Mouse (Mus musculus) hindbrain, embryonic 13.5 days (tissue): ENCODE data around the gene Rflna. TPM values are rescaled to one million over a fixed set of nuclear protein-coding genes. Genes with fewer than 3 reads are reported as not detected.
A peak's percentile ranks its signal among the peaks of the same experiment; 100 is the strongest.

Source experiments
- ATAC-seq: fragments of 200-750 bp; cut with Nextera tagmentation; 2 replicates; pipeline ENCODE4 v1.8.0; 2017; ENCODE audit warnings: moderate TSS enrichment; ENCODE audit not compliant: low FRiP score
- H3K27ac ChIP-seq: fragments of 300-500 bp; sonication (generic); 2 replicates; pipeline ENCODE4 v1.5.1; 2015; ENCODE audit warnings: inconsistent platforms, mild to moderate bottlenecking, moderate library complexity
- H3K27me3 ChIP-seq: fragments of 300-500 bp; sonication (generic); 2 replicates; pipeline ENCODE4 v1.6.1; 2015; ENCODE audit warnings: mild to moderate bottlenecking, inconsistent platforms
- H3K36me3 ChIP-seq: fragments of 300-500 bp; sonication (generic); 2 replicates; pipeline ENCODE4 v1.6.1; 2015; ENCODE audit warnings: mild to moderate bottlenecking, inconsistent platforms
- H3K4me1 ChIP-seq: fragments of 300-500 bp; sonication (generic); replicated peaks from 2 replicates; pipeline ENCODE4 v1.6.1; 2015; ENCODE audit warnings: inconsistent platforms
- H3K4me2 ChIP-seq: fragments of 300-500 bp; sonication (generic); 2 replicates; pipeline ENCODE4 v1.6.1; 2015; ENCODE audit warnings: inconsistent platforms, mild to moderate bottlenecking, moderate library complexity
- H3K4me3 ChIP-seq: fragments of 300-500 bp; sonication (generic); 2 replicates; pipeline ENCODE4 v1.5.1; 2015; ENCODE audit warnings: mild to moderate bottlenecking, inconsistent platforms
- H3K9ac ChIP-seq: fragments of 300-500 bp; sonication (generic); 2 replicates; pipeline ENCODE4 v1.6.1; 2015; ENCODE audit warnings: mild to moderate bottlenecking, inconsistent platforms
- H3K9me3 ChIP-seq: fragments of 300-500 bp; sonication (generic); 2 replicates; pipeline ENCODE4 v1.6.1; 2016; ENCODE audit warnings: inconsistent platforms
- WGBS: fragments of 180-500 bp; shearing (Covaris S2); methylation state at CpG from one replicate; pipeline ENCODE4 v1.1.7; 2015; 5-methylcytosine and 5-hydroxymethylcytosine counted together
- polyA plus RNA-seq: library from polyadenylated mRNA; unstranded; fragments of >200 nt; fragmentation: Nextera tagmentation; extraction: Ambion mirVana; gene quantifications from 2 replicates; pipeline ENCODE4 v1.2.1, GENCODE M21; 2015

Rflna gene
- polyA plus RNA-seq, 1 experiment from 2014 or later, result 5.9 TPM

- WGBS, result 59% methylated on average over 5 of the region's 5 CpGs
- H3K27ac ChIP-seq, result peak overlapping the region; percentile 30; the same call in 1 of the 2 replicates
- no peak overlapping the region for H3K4me2 ChIP-seq
- peaks cover 85% of the 10 kb centered on the region for H3K36me3 ChIP-seq
- H3K9ac ChIP-seq, result no peak overlapping the region
- no peak overlapping the region for H3K4me3 ChIP-seq
- H3K27me3 ChIP-seq, result no peaks in the 10 kb centered on the region
- no peak for ATAC-seq
- H3K4me1 ChIP-seq, result peaks cover 37% of the 10 kb centered on the region
- no peaks in the 10 kb centered on the region for H3K9me3 ChIP-seq
These were observed 37.1 kb downstream of the Rflna start for GRCm38 (mm10) chr5:125040128-125040584.

- Histone ChIP-seq H3K4me2 (no peak overlapping the region), H3K4me3 (no peak overlapping the region), H3K27me3 (no peaks in the 10 kb centered on the region), H3K36me3 (peaks cover 82% of the 10 kb centered on the region), H3K4me1 (peaks cover 52% of the 10 kb centered on the region), H3K27ac (no peak overlapping the region; the same call in 1 of the 2 replicates), H3K9me3 (no peaks in the 10 kb centered on the region), H3K9ac (no peak overlapping the region)
- ATAC-seq, result no peak
- WGBS, result 87% methylated on average over 9 of the region's 9 CpGs
These were observed 38.6 kb downstream of the Rflna start for GRCm38 (mm10) chr5:125041578-125041977.

GRCm38 (mm10) chr5:125043448-125043847, 40.4 kb downstream of the Rflna start:
- Histone ChIP-seq H3K27me3 (no peaks in the 10 kb centered on the region), H3K4me1 (peaks cover 56% of the 10 kb centered on the region), H3K4me2 (no peak overlapping the region), H3K4me3 (no peak overlapping the region), H3K36me3 (peaks cover 82% of the 10 kb centered on the region), H3K9ac (no peak overlapping the region), H3K27ac (peak overlapping the region; percentile 35; the same call in 1 of the 2 replicates), H3K9me3 (no peaks in the 10 kb centered on the region)
- ATAC-seq, result no peak
- WGBS, result 74% methylated on average over 6 of the region's 6 CpGs

GRCm38 (mm10) chr5:125045202-125045601, 42.2 kb downstream of the Rflna start:
- no peaks in the 10 kb centered on the region for H3K27me3 ChIP-seq
- no peak overlapping the region for H3K4me3 ChIP-seq
- H3K4me1 ChIP-seq, result peaks cover 53% of the 10 kb centered on the region
- whole genome bisulfite sequencing, result 18% methylated on average over 5 of the region's 5 CpGs
- no peak overlapping the region for H3K9ac ChIP-seq
- no peak overlapping the region for H3K4me2 ChIP-seq
- peak overlapping the region; percentile 73 for H3K27ac ChIP-seq
- H3K9me3 ChIP-seq, result no peaks in the 10 kb centered on the region
- no peak for ATAC-seq
- H3K36me3 ChIP-seq, result peaks cover 82% of the 10 kb centered on the region

- no peak for ATAC-seq
- 62% methylated on average over 5 of the region's 5 CpGs for WGBS
- peaks cover 85% of the 10 kb centered on the region for H3K36me3 ChIP-seq
These were observed 43.4 kb downstream of the Rflna start for GRCm38 (mm10) chr5:125046436-125046835.

GRCm38 (mm10) chr5:125049481-125049880, 46.5 kb downstream of the Rflna start:
- 90% methylated on average over 4 of the region's 4 CpGs for WGBS
- Histone ChIP-seq H3K27me3 (no peaks in the 10 kb centered on the region), H3K4me3 (no peak overlapping the region), H3K4me1 (peaks cover 50% of the 10 kb centered on the region), H3K9me3 (no peaks in the 10 kb centered on the region), H3K27ac (no peak overlapping the region), H3K9ac (no peak overlapping the region), H3K36me3 (peaks cover 78% of the 10 kb centered on the region), H3K4me2 (no peak overlapping the region)
- no peak for ATAC-seq

More at GRCm38 (mm10) chr5:125046436-125046835, 43.4 kb downstream of the Rflna start:
- H3K27me3 ChIP-seq, result no peaks in the 10 kb centered on the region
- H3K4me1 ChIP-seq, result peaks cover 46% of the 10 kb centered on the region
- no peak overlapping the region for H3K9ac ChIP-seq
- H3K4me2 ChIP-seq, result no peak overlapping the region
- H3K27ac ChIP-seq, result no peak overlapping the region
- no peaks in the 10 kb centered on the region for H3K9me3 ChIP-seq
- no peak overlapping the region for H3K4me3 ChIP-seq

- Histone ChIP-seq H3K4me3 (no peak overlapping the region), H3K36me3 (peaks cover 64% of the 10 kb centered on the region), H3K4me2 (no peak overlapping the region), H3K9ac (no peak overlapping the region), H3K9me3 (no peaks in the 10 kb centered on the region), H3K4me1 (peaks cover 42% of the 10 kb centered on the region), H3K27me3 (no peaks in the 10 kb centered on the region), H3K27ac (peak overlapping the region; percentile 30; the same call in 1 of the 2 replicates)
- WGBS, result 82% methylated on average over 10 of the region's 10 CpGs
- ATAC-seq, result no peak
These were observed 49.2 kb downstream of the Rflna start for GRCm38 (mm10) chr5:125052237-125052602.

GRCm38 (mm10) chr5:125052603-125053488, 49.8 kb downstream of the Rflna start:
- no peak overlapping the region for H3K9ac ChIP-seq
- H3K4me2 ChIP-seq, result no peak overlapping the region
- H3K4me3 ChIP-seq, result no peak overlapping the region
- peaks cover 48% of the 10 kb centered on the region for H3K4me1 ChIP-seq
- no peak for ATAC-seq
- no peaks in the 10 kb centered on the region for H3K9me3 ChIP-seq
- H3K27ac ChIP-seq, result peak overlapping the region; percentile 35
- 75% methylated on average over 23 of the region's 23 CpGs for WGBS
- H3K27me3 ChIP-seq, result no peaks in the 10 kb centered on the region
- H3K36me3 ChIP-seq, result peaks cover 58% of the 10 kb centered on the region

GRCm38 (mm10) chr5:125053661-125054060, 50.6 kb downstream of the Rflna start:
- H3K27ac ChIP-seq, result no peak overlapping the region; the same call in 1 of the 2 replicates
- no peaks in the 10 kb centered on the region for H3K9me3 ChIP-seq
- peaks cover 50% of the 10 kb centered on the region for H3K36me3 ChIP-seq
- no peaks in the 10 kb centered on the region for H3K27me3 ChIP-seq
- no peak for ATAC-seq
- H3K4me3 ChIP-seq, result no peak overlapping the region
- H3K4me2 ChIP-seq, result no peak overlapping the region
- WGBS, result 80% methylated on average over 7 of the region's 7 CpGs
- H3K4me1 ChIP-seq, result peaks cover 57% of the 10 kb centered on the region
- peak overlapping the region; percentile 19; the same call in 1 of the 2 replicates for H3K9ac ChIP-seq

- WGBS, result 44% methylated on average over 8 of the region's 8 CpGs
- Histone ChIP-seq H3K36me3 (peaks cover 27% of the 10 kb centered on the region), H3K4me1 (peaks cover 79% of the 10 kb centered on the region), H3K27me3 (no peaks in the 10 kb centered on the region; the same call in 1 of the 2 replicates), H3K9me3 (no peaks in the 10 kb centered on the region), H3K9ac (no peak overlapping the region), H3K27ac (peak overlapping the region; percentile 81; the same call in 1 of the 2 replicates), H3K4me3 (no peak overlapping the region), H3K4me2 (peak overlapping the region; percentile 13; the same call in 1 of the 2 replicates)
- no peak for ATAC-seq
These were observed 52.9 kb downstream of the Rflna start for GRCm38 (mm10) chr5:125055901-125056300.

GRCm38 (mm10) chr5:125056331-125056695, 53.3 kb downstream of the Rflna start:
- Histone ChIP-seq H3K4me2 (peak overlapping the region; percentile 64), H3K27me3 (no peaks in the 10 kb centered on the region; the same call in 1 of the 2 replicates), H3K27ac (peak overlapping the region; percentile 81; the same call in 1 of the 2 replicates), H3K9ac (no peak overlapping the region), H3K4me1 (peaks cover 83% of the 10 kb centered on the region), H3K9me3 (no peaks in the 10 kb centered on the region), H3K36me3 (peaks cover 23% of the 10 kb centered on the region), H3K4me3 (no peak overlapping the region)
- WGBS, result 8% methylated on average over 6 of the region's 6 CpGs
- ATAC-seq, result no peak

- peaks cover 83% of the 10 kb centered on the region for H3K4me1 ChIP-seq
- H3K9me3 ChIP-seq, result no peaks in the 10 kb centered on the region
- peaks cover 23% of the 10 kb centered on the region for H3K36me3 ChIP-seq
- peak overlapping the region; percentile 81 for H3K27ac ChIP-seq
- WGBS, result 6% methylated on average over 19 of the region's 19 CpGs
- peak overlapping the region; percentile 15; the same call in 1 of the 2 replicates for H3K9ac ChIP-seq
- H3K27me3 ChIP-seq, result no peaks in the 10 kb centered on the region; the same call in 1 of the 2 replicates
- ATAC-seq, result 0 out of 2 replicates have a peak, but pooled peaks have one; percentile 8
- peak overlapping the region; percentile 30 for H3K4me3 ChIP-seq
- peak overlapping the region; percentile 64 for H3K4me2 ChIP-seq
These were observed 53.9 kb downstream of the Rflna start for GRCm38 (mm10) chr5:125056696-125057554.
